Mouse (Mus musculus): ENCODE results near the gene 4930544D05Rik. TPM values are rescaled to one million over a fixed set of nuclear protein-coding genes. Genes with fewer than 3 reads are reported as not detected.

Gene 4930544D05Rik
- total RNA-seq, 2 experiments from 2014 or later, result not detected

DNA sequence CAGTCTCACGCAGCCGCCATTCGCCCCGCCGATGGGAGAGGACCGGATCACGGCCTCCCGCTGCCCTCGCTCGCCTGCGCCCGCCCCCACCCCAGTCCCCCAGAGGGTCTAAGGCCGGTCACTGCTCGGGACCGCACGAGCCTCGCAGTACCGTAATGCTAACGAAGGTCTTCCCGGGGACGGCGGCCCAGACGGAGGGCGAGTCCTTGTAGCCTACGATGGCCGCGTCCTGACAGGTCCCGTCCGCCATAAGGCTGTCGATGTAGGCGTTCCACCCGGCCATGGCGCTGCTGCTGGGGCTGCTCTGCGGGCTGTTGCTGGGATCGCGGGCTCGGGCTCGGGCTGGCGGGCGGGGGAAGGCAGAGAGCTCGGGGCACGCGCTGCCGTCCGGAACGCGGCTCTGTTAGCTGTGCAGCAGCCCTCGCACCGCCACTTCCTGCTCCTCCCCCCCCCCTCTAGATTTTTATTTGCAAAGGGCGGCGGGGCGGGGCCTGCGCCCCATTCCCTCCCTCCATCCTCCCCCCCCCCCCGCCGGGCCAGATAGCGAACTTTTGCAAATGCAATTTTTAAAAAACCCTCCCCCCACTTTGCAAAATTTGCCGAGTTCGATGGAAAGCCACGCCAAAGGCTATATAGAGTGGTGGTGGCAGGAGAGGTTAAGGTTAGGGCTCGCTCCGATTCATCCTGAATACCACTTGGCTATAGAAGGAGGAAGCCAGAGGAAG lies 38.7 kb downstream of the 4930544D05Rik start, which contains the start of gene Pfn1:
Gene Pfn1, minus strand, starts transcription at position 447 of the 725 bp plus-strand sequence.
- DNase-seq, result peak; percentile 84
- intact Hi-C loops (cut with DNase I), result no loop called here

GRCm38 (mm10) chr11:70654923-70655570 lies 39.4 kb downstream of the 4930544D05Rik start:
- intact Hi-C loops (cut with DNase I), result no loop called here
- DNase-seq, result peak; percentile 87

DNA sequence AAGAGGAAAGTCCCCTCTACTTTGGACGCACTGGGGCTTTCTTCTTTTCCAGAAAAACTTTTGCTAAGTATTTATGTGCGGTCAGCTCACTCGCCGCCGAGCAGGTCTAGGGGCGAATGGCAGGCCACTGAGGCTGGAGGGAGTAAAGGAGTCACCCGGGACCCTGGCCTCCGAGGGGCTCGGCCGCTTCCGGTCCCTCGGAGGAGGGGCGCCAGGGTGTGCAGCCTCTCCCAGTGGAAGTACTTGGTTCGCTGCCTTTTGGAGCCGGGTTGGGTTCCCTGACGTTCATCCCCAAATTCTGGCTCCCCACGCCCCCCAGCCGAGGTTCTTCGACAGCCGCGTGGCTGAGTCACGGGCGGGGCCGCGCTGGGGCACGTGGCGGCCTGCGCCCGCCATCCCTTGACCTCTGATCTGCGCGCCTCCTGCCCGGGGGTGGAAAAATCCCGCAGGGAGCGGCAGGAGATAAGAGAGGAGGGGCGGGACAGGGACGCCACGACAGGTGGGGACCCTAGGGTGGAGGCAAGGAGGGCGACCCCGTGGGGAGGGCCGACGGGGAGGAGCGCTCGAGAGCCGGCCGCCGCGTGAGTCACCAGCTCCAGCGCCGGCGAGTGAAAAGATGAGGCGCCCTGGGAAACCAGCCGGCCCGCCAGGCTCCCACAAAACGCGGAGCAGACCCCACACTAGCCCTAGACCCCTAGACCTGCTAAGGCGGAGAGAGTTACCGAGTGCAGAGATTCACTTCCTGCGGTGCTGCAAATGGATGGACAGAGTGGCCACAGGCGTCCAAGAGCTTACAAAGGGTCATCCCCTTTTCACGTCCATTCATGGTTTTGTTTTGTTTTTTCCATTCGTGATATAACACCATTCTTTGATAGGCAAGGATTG lies 40.2 kb downstream of the 4930544D05Rik start:
- DNase-seq, result peak; percentile 54
- intact Hi-C loops (cut with DNase I), result no loop called here

- intact Hi-C loops (cut with DNase I), result no loop called here
- peak; percentile 48 for DNase-seq
Measured at GRCm38 (mm10) chr11:70656456-70656927, 40.8 kb downstream of the 4930544D05Rik start.

GRCm38 (mm10) chr11:70656964-70657363 lies 41.3 kb downstream of the 4930544D05Rik start, which contains the start of gene Eno3:
Gene Eno3 (plus strand): TSS chr11:70657202.
- intact Hi-C loops (cut with DNase I), result no loop called here
- peak; percentile 48 for DNase-seq

DNA sequence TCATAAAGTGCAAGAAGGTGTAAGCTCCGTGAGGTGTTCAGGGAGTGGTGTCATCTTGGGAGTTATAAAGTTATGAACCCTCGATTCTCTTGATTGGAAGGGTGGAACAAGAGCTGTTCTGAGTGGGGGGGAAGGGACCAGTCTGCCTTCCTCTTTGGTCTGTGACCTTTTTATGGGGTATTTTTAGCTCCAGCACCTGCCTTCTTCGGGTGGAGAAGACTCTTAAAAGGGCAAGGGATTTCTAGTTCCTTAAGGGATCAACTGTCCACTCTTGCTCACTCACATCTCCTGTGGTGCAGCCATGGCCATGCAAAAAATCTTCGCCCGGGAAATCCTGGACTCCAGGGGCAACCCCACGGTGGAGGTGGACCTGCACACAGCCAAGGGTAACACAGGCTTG lies 41.9 kb downstream of the 4930544D05Rik start:
- intact Hi-C loops (cut with DNase I), result no loop called here
- DNase-seq, result no peak

DNA sequence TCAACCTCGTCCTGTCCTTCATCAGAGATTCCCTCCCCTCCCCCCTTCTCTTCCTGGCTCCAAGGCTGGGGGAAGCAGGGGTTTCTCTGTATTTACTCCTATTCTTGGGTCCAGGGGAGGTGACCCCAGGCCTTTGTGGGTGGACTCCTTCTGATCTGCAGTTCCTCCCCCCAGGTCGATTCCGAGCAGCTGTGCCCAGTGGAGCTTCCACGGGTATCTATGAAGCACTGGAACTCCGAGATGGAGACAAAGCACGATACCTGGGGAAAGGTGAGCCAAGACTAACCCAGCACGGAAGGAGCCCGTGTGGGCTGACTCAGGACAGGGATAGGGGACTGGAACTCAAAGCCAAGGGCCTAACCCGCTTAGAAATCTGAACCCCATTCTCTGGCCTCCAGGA lies 42.3 kb downstream of the 4930544D05Rik start:
- intact Hi-C loops (cut with DNase I), result no loop called here
- no peak for DNase-seq

GRCm38 (mm10) chr11:70658521-70658920 lies 42.9 kb downstream of the 4930544D05Rik start:
- no peak for DNase-seq
- intact Hi-C loops (cut with DNase I), result no loop called here

DNA sequence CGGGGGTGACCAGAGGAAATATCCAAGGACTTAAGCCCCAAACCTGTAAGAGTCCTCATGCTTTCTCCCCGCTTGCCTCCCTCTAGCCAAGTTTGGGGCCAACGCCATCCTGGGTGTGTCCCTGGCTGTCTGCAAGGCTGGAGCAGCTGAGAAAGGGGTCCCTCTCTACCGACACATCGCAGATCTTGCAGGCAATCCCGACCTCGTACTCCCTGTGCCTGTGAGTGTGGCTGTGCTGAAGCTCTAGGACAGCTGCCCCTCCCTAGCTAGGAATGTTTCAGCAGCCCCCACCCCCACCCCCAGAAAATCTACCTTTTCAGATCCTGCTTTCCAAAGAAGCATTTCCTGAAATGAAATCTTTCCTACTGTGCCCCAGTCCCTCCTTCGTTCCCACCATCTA lies 43.3 kb downstream of the 4930544D05Rik start:
- intact Hi-C loops (cut with DNase I), result no loop called here
- no peak for DNase-seq

GRCm38 (mm10) chr11:70660571-70660970 lies 44.9 kb downstream of the 4930544D05Rik start:
- intact Hi-C loops (cut with DNase I), result no loop called here
- no peak for DNase-seq

DNA sequence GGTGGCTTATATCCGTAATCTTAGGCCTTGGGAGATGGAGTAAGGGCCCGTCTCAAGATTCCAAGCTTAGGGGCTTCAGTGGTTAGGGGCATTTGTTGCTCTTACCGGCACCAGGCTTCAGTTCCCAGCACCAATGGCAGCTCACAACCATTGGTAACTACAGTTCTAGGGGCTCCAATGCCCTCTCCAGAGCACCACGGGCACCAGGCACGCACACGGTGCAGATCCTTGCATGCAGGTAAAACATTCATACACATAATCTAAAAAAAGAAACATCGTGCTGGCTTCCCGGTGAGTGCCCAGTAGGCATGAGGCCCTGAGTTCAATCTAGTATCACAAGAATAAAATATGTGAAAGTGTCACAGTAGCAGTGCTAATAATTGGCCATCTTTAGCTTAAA lies 47.5 kb downstream of the 4930544D05Rik start:
- intact Hi-C loops (cut with DNase I), result no loop called here
- DNase-seq, result no peak

DNA sequence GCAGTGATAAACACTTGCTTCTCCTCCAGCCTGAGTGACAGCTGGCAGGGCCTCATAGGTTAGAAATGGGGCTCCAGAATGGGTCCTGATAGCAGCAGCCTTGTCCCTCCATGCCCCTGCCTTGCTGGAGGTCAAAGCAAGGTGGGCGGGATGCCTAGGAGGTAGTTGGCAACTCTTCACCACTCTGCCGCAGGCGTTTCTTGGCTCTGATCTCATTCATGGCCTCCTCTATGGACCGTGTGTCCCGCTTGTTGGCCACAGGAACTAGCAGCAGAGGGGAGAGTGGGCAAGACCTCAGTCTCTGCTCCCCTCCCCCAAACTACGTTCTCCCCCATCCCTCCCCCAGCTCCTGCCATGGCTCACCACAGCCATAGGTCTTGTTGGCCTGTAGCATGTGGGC lies 48.3 kb downstream of the 4930544D05Rik start:
- intact Hi-C loops (cut with DNase I), result no loop called here
- DNase-seq, result no peak

DNA sequence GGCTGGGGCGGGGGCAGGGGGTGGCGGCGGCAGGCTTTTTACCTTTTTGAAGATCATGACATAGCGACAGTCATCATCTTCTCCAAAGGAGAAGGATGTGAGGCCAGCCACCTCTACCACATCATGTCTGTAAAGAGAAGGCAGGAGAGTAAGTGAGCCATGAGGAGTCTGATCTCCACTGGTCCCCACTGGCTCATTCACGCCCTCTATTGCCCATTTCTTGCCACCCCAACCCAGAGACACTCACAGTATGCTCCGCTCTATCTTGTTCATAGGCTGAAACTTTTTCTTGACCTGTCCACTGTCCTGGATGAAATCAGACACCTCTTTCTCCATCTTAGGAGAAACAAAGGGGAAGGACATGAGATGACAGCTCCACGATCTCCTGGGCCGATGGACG lies 49.1 kb downstream of the 4930544D05Rik start:
- intact Hi-C loops (cut with DNase I), result no loop called here
- DNase-seq, result no peak

Other genes starting within 250 kb of the 4930544D05Rik start
- 10 to 100 TPM; 52.1 to 55.9 TPM for gene Pelp1, start 205.8 kb upstream of the 4930544D05Rik start, total RNA-seq (2021)
- 10 to 100 TPM; 76.6 to 81.3 TPM for gene Arrb2, start 183.2 kb upstream of the 4930544D05Rik start, total RNA-seq (2021)
- gene Med11, start 163.9 kb upstream of the 4930544D05Rik start, total RNA-seq (2021), result 10 to 100 TPM; 25.7 to 28.0 TPM
- gene Zmynd15, start 156.4 kb upstream of the 4930544D05Rik start, total RNA-seq (2021), result 1 to 10 TPM; 1.2 to 3.7 TPM
- under 1 TPM; 0.68 to 0.91 TPM for gene Cxcl16, start 155.9 kb upstream of the 4930544D05Rik start, total RNA-seq (2021)
- gene Tm4sf5, start 110.6 kb upstream of the 4930544D05Rik start, total RNA-seq (2021), result 1 to 10 TPM in 1 of 2 experiments, not detected in 1; 1.2 TPM
- under 1 TPM in 1 of 2 experiments, not detected in 1; 0.62 TPM for gene Vmo1, start 101.2 kb upstream of the 4930544D05Rik start, total RNA-seq (2021)
- not detected for gene Gltpd2, start 96.7 kb upstream of the 4930544D05Rik start, total RNA-seq (2021)
- gene Psmb6, start 90.5 kb upstream of the 4930544D05Rik start, total RNA-seq (2021), result 100 to 1,000 TPM; 269 to 276 TPM
- gene Gm40193, start 82.9 kb upstream of the 4930544D05Rik start, total RNA-seq (2021), result not detected
- gene Pld2, start 75.8 kb upstream of the 4930544D05Rik start, total RNA-seq (2021), result 10 to 100 TPM; 32.1 to 34.2 TPM
- 100 to 1,000 TPM; 115 to 139 TPM for gene Mink1, start 53.0 kb upstream of the 4930544D05Rik start, total RNA-seq (2021)
- not detected for gene Chrne, start 3.4 kb downstream of the 4930544D05Rik start, total RNA-seq (2021)
- gene Gp1ba, start 23.3 kb downstream of the 4930544D05Rik start, total RNA-seq (2021), result under 1 TPM in 1 of 2 experiments, not detected in 1; 0.18 TPM
- gene Rnf167, start 31.4 kb downstream of the 4930544D05Rik start, total RNA-seq (2021), result 10 to 100 TPM; 52.1 to 52.3 TPM
- 10 to 100 TPM; 88.6 to 92.5 TPM for gene Slc25a11, start 31.6 kb downstream of the 4930544D05Rik start, total RNA-seq (2021)
- gene Pfn1, start 38.8 kb downstream of the 4930544D05Rik start, total RNA-seq (2021), result 100 to 1,000 TPM; 319 to 321 TPM
- 1 to 10 TPM; 8.1 to 9.3 TPM for gene Eno3, start 41.4 kb downstream of the 4930544D05Rik start, total RNA-seq (2021)
- 10 to 100 TPM; 50.6 to 56.8 TPM for gene Spag7, start 53.6 kb downstream of the 4930544D05Rik start, total RNA-seq (2021)
- 10 to 100 TPM; 65.7 to 69.5 TPM for gene Camta2, start 72.3 kb downstream of the 4930544D05Rik start, total RNA-seq (2021)
- gene Inca1, start 84.3 kb downstream of the 4930544D05Rik start, total RNA-seq (2021), result under 1 TPM; 0.30 to 0.77 TPM
- gene Kif1c, start 84.7 kb downstream of the 4930544D05Rik start, total RNA-seq (2021), result 10 to 100 TPM; 35.1 to 35.5 TPM
- gene Zfp3, start 148.4 kb downstream of the 4930544D05Rik start, total RNA-seq (2021), result 10 to 100 TPM; 15.3 to 17.4 TPM
- not detected for gene Scimp, start 196.7 kb downstream of the 4930544D05Rik start, total RNA-seq (2021)
- gene Rabep1, start 228.9 kb downstream of the 4930544D05Rik start, total RNA-seq (2021), result 100 to 1,000 TPM; 126 TPM

Measured in left cerebral cortex, postnatal 4 days (tissue).